Mouse (Mus musculus) liver, adult 2 months (tissue): ENCODE measurements around the gene Crtc1.

Experiments
- CTCF ChIP-seq: fragments of 200-500 bp; IDR thresholded peaks from 2 replicates; pipeline ENCODE4 v1.5.1; 2011; ENCODE audit warnings: low read depth, low read length, control low read depth
- POLR2A ChIP-seq: fragments of 200-500 bp; IDR thresholded peaks from 2 replicates; pipeline ENCODE4 v1.6.1; 2011; ENCODE audit warnings: low read length, control low read depth; ENCODE audit not compliant: insufficient read depth; ENCODE audit errors: extremely low read depth

GRCm38 (mm10) chr8:70467907-70468306 is 28.5 kb upstream of the Crtc1 start:
- TF ChIP-seq POLR2A (no peak), CTCF (no peak)
